Comparison of ENCODE assay signal across 20 mouse cellular contexts in the genomic region with DNA sequence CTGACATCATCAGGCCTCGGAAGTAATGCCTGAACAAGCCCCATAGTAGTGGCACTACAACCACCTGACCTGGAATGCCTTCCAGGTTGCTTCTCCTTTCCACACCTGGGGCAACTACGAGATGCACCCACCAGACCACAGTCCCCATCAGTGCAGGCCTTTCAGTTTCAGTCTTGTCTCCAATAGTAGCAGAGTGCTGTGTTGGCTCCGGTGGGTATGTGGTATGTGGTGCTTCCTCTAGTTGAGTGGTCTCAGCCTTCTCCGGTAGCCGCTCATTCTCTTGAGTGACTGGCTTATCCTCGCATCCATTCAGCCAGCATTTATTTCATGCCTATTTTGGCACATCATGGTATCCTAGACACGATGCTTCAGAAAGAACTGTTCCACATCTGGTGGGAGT. TPM values are rescaled to one million over a fixed set of nuclear protein-coding genes. Genes with fewer than 3 reads are reported as not detected.
A peak's percentile ranks its signal among the peaks of the same experiment; 100 is the strongest.
DNase-seq lines count a peak whose midpoint lies in the region; ATAC-seq lines count a peak whose summit lies in the region.
"Had no signal": no experiment of that assay in that cellular context is flagged by ENCODE, and none has a peak within 500 bp of the region (broad histone marks: within the 10 kb centered on the region; RNA-seq: fewer than 3 reads in every experiment).

No protein-coding gene starts in this region.

- peak; percentile 58 for DNase-seq in heart, adult 11 months
- no peak for DNase-seq in heart, adult 8-10 months (ENCODE audit: low spot score)
- peak; percentile 3 for DNase-seq in splenic B cell, adult 2 months (ENCODE audit: low read depth, low spot score)
- no peak for DNase-seq in cerebellum, postnatal 25 days
- DNase-seq in heart, postnatal 36 days = no peak
- DNase-seq: adrenal gland, postnatal 25 days; cerebellum, adult 18-20 months; cerebellum, adult 9-11 months; embryo, embryonic 11 days; gastrocnemius, postnatal 10 days; heart, postnatal 4 days had no signal

- H3K36me3 ChIP-seq in splenic B cell, adult 2 months (ENCODE audit: control insufficient read depth, insufficient read depth, low read length, poor library complexity, severe bottlenecking) = no peaks in the 10 kb centered on the region
- H3K36me3 ChIP-seq: embryonic facial prominence, embryonic 12.5 days; forebrain, embryonic 12.5 days; heart, embryonic 13.5 days; hindbrain, embryonic 13.5 days had no signal

- intact Hi-C loops in heart, postnatal 36 days (cut with DNase I) = no loop called here

- peak; percentile 65 for ATAC-seq in common myeloid progenitor, adult 5-6 weeks (replicated peaks; ENCODE audit: low read depth, poor library complexity, severe bottlenecking)
- ATAC-seq in megakaryocyte, adult 5-6 weeks (ENCODE audit: poor library complexity, severe bottlenecking) = 0 out of 2 replicates have a peak, but pooled peaks have one; percentile 35
- ATAC-seq: Patski had no signal

- H3K27me3 ChIP-seq in splenic B cell, adult 2 months (ENCODE audit: control insufficient read depth, insufficient read depth, low read length, poor library complexity, severe bottlenecking) = no peaks in the 10 kb centered on the region
- H3K27me3 ChIP-seq: embryonic facial prominence, embryonic 12.5 days; forebrain, embryonic 12.5 days; heart, embryonic 13.5 days; hindbrain, embryonic 13.5 days had no signal

RNA-seq across cellular contexts. Expression of a gene that starts 4.8 kb away (rescaled TPM):
- not detected for total RNA-seq in heart, adult 8-10 months (2022)
- total RNA-seq in common myeloid progenitor, adult 5-6 weeks (2017) = not detected in 2 replicates
- total RNA-seq in megakaryocyte, adult 5-6 weeks (2015) = not detected in 2 replicates
- not detected in 2 replicates for total RNA-seq in megakaryocyte, adult 5-6 weeks (2017)
- total RNA-seq in heart, postnatal 36 days (2021) = not detected
- total RNA-seq: adrenal gland, adult 18-20 months; adrenal gland, postnatal 25 days; gastrocnemius, postnatal 10 days; gastrocnemius, postnatal 4 days; heart, postnatal 4 days had no signal

RNA-seq across cellular contexts. Expression of a gene that starts 37.8 kb away (rescaled TPM):
- total RNA-seq in heart, adult 8-10 months (2022) = under 1 TPM; 0.08 to 0.69 (median 0.45) TPM
- 0.09 TPM in 1 of 2 replicates, not detected in the other for total RNA-seq in common myeloid progenitor, adult 5-6 weeks (2017)
- not detected in 2 replicates for total RNA-seq in megakaryocyte, adult 5-6 weeks (2015)
- total RNA-seq in megakaryocyte, adult 5-6 weeks (2017) = 0.04 TPM in 1 of 2 replicates, not detected in the other
- under 1 TPM; 0.41 to 0.42 TPM for total RNA-seq in heart, postnatal 36 days (2021)

Comparison
In these comparisons a context has a peak if more than half of its experiments do, and no peak if none do; other contexts are left out.
1. DNase-seq: peak in heart, adult 11 months (single experiment) and splenic B cell, adult 2 months (single experiment); none in heart, adult 8-10 months (single experiment), cerebellum, postnatal 25 days (0 of 2) and heart, postnatal 36 days (0 of 2).